Mouse (Mus musculus) embryo, embryonic 9.5 days (tissue): Measurements from ENCODE around the gene Crocc.

ENCODE experiments used
- DNase-seq: peaks from one replicate; pipeline ENCODE4 v3.0.0-alpha.2; 2017; ENCODE audit errors: extremely low spot score

Crocc gene

DNA sequence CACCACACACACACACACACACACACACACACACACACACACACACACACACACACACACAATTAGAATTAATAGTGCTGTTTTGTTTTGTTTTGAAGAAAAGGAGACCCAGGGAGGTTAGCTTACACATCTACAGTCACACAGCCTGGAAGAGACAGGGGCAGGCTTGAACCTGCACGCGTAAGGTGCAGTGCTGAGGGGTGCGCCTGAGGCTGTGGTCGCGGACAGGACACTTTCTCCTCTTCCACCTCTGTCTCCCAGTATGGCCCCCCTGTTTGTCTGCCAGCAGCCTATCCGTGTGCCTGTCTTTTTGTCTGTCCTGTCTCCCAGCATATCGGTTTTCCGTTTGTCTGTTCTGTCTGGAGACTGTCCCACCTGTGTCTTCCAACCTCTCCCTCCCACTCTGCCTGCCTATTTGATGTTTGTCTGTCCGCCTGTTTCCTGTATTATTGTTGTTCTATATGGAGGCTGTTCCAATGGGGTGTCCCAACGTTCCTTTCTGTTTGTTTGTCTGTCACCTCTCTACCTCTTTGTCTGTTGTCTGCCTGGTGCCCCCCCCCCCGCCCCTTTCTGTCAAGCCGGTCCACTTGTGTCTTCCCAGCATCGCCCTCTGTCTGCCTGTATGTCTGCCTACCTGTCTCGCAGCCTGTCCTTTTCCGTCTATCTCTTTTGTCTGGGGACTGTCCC is 74.2 kb downstream of the Crocc start:
- DNase-seq = no peak

DNA sequence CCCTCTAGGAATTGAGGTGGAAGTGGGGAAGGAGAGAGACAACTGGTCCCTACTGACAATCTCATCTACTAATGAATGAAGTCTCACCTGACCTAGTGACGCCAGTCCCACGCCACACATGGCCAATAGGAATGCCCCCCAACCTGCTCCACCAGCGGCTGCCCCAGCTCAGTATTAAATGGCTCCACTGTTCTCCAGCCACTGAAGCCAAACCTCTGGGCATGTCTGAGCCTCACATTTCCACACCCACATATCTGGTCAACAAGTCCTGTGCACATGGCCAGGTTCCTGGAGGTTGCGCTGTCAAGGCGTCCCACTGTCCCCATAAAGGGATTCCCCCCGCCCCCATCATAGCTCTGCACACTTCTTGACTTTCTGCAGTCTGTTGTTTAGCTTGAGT is 75.8 kb downstream of the Crocc start:
- DNase-seq = no peak

DNA sequence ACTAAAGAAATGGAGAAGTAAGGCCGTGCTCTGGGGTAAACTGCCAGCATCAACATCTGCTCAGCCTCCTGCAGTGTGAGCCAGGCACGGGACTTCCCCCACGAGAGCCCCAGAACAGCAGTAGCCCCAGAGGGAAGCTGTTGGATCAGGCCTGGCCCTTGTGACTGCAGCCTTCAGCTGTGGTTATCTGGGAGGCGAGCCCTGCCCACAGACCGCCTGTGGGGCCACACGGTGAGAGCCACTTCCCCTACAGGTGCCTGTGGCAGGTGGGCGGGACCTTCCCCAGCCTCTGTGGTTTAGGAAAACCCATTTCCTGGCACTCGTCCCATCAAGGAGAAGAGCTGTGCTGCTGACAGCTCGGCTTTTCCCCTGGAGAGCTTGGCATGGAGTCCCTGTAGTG is 76.9 kb downstream of the Crocc start:
- DNase-seq = no peak

DNA sequence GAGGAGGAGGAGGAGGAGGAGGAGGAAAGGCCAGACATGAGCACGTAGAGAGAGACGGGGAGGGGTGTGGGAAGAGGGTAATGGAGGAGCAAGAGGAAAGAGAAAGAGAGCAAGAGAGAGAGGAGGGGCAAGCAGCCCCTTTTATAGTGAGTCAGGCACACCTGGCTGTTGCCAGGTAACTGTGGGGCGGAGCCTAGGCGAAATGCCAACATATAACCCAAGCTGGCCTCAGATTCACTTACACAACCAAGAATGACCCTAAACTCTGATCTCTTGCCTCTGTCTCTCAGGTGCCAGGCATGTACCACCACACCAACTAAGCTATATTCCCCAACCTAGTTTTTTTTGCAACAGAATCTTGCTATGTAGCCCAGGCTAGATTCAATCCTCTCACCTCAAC is 77.5 kb downstream of the Crocc start:
- DNase-seq = no peak

DNA sequence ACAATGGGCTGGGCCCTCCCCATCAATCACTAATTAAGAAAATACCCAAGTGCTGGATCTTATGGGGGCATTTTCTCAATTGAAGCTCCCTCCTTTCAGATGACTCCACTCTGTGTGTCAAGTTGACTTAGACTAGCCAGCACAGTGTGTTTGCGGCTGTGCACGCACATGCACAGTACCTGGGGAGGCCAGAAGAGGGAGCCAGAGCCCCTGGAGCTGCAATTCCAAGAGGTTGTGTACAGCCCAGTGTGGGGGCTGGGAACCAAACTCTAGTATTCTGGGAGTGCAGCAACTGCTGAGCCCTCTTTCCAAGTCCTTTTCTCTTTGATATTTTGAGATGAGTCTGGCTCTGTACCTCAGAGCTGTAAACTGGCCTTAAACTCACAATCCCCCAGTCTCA is 78.7 kb downstream of the Crocc start:
- DNase-seq = no peak

DNA sequence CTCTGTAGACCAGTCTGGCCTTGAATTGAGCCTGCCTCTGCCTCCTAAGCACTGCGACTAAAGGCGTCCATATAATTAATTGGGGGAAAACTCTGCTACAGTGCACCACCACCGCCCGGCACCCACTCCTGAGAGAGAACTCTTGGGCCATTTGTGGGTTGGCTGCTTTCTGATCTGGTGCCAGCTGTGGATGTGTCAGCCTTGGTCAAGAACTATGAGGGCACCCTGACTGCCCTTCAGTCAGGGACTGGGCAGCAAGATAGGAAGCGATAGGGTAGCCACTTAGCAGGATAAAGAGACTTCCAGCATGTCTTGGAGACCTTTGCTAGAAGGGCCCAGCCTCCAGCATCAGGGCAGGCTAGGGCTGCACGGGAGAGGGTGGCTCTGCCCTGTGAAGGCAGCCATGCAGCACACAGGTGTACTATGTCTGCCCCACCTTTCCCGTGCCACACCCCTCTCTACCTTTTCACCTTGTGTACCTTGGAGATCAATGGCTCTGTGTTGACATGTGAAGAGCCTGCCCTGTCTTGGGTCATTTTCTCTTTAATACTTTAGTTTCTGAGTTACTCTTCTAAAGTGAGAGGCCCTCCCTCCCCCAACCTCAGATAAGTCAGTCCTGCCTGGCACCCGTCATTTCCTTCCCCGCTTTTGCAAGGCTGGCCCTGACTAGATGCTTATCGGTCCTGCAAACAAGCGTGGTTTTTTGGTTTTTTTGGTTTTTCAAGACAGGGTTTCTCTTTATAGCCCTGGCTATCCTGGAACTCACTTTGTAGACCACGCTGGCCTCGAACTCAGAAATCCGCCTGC is 82.3 kb downstream of the Crocc start:
- no peak for DNase-seq

DNA sequence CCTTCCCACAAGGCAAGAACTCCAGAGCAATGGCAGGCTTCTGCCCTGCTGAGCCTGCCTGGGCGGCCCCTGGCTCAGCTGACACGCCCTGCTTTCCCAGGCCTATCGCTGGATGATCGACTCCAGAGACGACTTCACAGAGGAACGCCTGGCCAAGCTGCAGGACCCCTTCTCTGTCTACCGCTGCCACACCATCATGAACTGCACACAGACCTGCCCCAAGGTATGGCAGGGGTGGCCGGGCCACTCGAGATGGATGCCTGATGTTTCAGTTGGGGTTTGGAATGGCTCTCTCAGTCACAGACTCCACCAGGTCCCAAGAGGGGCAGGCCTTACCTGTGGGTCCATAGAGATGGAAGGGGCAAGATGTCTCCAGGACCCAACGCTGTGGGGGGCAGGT is 83.1 kb downstream of the Crocc start:
- DNase-seq = no peak

DNA sequence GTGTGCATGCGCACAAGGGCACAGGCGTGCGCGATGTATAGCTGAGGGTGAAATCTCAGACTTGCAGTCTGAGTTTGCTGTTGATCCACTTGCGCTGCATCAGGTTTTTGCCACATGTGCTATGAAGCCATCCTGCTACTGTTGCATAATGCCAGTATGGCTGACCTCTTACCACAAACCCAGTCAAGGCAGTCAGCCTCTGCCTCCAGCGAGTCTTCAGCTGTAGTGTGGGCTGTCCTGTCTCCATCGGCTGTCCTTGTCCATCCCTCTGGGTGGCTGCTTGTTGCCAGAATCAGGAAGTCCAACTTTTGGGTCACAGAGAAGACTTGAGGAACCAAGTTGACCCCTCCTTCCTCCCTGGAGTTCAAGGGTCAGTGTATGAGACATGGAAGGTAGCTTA is 85.0 kb downstream of the Crocc start:
- DNase-seq = no peak

DNA sequence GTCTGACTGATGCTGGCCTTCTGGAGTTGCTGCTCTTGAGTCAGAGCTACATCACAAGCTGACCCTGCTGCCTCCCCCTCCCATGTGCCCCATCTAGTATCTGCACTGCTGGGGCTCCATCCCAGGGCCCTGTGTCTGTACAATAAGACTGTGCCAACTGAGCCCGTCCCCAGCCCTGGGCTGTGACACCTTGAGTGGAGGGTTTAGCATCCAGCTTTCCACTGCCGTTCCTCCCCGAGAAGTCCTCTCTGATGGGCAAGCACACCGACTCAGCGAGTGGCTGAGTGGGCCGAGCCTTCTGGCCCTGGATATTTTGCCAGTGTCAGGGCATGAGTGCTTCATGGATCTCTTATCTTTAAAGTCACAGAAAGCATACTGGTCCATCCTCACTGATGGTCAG is 85.9 kb downstream of the Crocc start:
- DNase-seq = no peak

DNA sequence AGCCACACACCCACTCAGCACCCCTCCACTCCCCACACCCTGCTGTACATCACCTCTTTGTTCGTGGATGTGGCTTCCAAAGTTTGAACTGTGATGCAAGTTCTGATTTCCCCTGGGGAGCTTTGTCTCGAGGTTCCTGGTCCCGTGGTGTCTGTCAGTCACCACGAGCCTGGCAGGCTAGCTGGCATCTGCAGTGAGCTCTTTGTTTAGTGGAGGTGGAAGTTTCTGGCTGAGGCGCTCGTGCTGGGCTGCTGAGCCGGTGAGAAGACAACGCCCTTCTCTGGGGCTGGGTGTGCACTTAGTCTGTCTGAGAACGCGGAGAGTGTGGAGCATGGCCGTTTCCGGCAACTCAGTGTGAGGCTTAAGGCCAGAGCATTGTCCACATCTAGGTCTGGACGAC is 88.7 kb downstream of the Crocc start:
- no peak for DNase-seq

DNA sequence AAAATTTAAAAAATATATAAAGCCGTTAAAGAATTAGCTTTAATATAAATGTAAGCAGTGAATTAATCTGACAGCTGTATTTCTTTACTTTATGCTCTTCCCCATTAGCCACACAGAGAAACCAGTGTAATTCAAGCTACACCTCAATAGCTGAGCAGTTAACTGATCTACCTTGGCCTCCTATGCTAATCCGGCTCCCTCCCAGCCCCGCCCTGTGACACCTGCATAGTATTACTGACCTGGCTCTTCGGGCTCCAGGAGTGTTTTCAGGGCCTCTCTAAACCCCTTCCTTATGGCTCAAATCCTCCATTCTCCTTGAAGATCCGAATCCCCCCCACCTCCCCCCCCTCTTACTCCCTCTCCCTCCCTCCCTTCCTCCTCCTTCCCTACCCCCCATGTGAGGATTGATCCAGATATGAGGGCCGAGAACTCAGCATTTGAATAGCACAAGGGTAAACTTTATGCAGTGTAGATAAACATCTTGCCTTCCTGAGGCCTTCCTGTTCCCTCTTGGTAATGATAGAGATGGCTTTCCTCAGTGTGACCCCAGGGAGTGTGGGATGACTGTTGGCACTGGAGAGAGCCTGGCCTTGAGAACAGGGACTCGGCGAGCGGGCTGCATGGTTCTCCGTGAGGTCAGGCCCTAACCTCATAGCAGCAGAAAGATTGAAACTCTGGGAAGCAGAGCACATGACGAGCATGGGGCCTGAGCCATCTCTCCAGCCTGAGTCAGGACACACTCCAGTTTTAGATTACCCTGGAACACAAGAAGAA is 92.8 kb downstream of the Crocc start:
- no peak for DNase-seq
